Mouse (Mus musculus) mouse trophoblast stem cell (cell line): Measurements from ENCODE around the gene Lmcd1.
"Not testable (repeated sequence)": the region's sequence is repeated elsewhere in the genome, so short reads cannot be mapped to it uniquely, and the experiment has no call there.

Experiments used
- in situ Hi-C, 2 experiments: fragments of 300-500 bp; cut with MseI, MboI; formaldehyde crosslinking; loops; 2 replicates in 1 of 2; 3 replicates in 1 of 2; pipeline ENCODE4 v1.15.1; 2025

Gene Lmcd1

DNA sequence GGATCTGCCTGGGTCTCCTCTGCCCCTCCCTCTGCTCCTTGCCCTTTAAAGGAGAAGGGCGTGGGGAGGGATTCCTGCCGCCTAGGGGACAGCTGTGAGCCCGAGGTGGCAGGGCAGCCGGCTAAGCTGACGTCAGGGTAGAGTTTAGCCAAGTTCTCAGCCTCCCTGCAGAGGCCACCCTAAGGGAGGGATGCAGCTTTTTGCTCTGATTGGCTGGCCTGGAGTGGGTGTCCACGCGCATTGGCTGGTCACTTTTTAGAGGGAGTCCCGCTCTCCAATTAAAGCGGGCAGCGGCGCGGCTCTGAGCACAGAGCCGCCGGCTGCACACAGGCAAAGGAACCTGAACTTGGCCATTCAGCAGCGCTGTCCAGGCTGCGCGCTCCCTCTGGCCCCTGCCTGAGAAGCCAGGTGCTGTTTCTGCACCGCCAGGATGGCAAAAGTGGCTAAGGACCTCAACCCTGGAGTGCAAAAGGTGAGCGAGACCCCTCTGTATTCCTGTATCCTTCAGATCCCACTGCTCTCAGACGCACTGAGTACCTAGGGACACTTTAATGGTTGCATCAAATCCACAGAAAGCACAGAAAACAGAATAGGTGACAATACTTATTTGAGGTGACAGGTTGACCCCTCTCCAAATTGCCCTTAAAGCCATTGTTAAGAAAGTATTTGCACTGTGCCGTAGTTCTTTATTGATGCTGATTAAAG lies at the start of gene Lmcd1:
TSS of gene Lmcd1 (plus strand) at position 258 of the 705 bp plus-strand sequence.
- in situ Hi-C loops, result no loop called here

DNA sequence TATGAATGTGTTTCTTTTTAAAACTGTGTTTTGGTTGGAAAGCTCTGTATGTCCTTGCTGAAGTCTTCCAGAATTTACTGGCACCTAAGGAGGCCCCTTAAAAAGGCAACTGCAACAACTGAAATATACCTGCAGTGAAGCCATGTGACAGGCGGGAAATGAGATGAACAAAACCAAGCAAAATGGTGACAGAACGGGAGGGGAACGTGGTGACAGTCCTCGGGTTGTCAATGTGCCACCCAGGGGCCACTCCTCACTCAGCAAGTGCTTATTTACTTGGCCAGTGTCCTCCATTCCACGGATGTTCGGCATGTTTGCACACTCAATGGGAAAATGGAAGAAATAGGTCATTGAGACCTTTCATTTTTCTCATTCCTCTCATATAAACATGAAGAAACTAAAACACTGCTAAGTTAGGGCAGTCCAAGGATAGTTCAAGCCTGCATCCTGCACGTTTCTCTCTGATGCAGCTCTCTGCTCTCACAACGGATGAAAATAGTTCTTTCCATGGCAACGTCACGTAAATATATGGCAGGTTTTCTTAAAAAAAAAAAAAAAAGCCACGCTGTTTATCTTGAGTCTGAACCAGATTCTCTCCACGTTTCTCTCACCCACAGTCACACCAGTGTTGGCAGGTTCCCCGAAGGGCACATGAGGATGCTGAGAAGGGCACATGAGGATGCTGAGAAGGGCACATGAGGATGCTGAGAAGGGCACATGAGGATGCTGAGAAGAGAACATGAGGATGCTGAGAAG lies 49.5 kb upstream of the Lmcd1 start:
- in situ Hi-C loops, result loop anchor here in 1 of 2 experiments (25.0 kb wide), 1 partner anchor 263 kb away; the partner anchor contains the start of gene Oxtr

DNA sequence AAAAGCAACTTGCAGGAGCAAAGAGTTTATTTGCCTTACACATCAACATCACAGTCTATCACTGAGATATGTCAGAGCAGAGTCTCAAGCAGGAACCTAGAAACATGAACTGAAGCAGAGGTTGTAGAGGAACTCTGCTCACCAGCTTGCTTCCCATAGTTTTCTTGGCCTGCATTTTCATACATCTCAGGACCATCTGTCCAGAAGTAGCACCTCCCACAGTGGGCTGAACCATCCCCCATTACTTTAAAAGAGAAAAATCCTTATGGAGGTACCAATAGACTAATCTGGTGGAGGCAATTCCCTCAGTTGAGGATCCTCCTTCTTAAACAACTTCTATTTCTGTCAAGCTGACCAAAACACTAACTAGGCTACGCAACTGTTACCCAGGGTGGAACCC lies 36.8 kb upstream of the Lmcd1 start:
- in situ Hi-C loops, result no loop called here

DNA sequence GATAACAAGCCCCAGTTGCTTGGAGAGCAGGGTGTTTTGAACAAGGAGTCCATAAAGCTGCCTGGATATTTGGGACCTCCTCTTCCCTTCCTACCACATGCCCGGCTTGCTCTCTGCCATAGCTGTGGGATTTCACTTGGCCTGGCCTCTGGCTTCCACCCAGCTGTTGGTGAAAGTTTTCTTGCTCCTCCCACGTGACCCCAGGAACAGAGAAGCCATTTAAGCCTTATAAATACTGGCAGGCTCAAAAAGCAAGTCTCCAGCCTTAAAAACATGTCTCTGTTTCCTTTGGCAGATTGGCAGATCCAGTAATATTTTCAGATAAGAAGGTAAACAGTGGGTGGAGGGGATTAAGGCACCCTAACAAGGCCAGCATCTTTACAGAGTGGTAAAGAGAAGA lies 31.3 kb upstream of the Lmcd1 start:
- in situ Hi-C loops, result no loop called here

DNA sequence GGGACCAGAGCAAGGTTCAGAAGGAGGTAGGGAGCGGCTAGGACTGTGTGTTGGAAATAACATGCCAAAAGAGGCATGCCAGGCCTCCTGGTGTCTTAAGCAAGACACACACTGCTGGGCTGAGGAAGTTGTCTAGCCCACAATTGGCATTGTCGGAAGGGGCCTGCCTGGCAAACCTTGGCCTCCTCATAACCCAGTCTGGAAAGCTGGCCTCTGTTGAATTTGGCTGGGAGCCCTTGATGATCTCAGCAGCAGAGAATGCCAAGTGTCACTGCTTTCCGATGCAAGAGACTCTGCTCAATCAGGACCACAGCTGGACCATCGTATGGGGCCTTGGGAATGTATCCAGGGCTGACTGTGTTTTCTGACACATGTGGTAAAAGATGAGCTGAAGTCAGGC lies 27.9 kb upstream of the Lmcd1 start:
- in situ Hi-C loops, result no loop called here

DNA sequence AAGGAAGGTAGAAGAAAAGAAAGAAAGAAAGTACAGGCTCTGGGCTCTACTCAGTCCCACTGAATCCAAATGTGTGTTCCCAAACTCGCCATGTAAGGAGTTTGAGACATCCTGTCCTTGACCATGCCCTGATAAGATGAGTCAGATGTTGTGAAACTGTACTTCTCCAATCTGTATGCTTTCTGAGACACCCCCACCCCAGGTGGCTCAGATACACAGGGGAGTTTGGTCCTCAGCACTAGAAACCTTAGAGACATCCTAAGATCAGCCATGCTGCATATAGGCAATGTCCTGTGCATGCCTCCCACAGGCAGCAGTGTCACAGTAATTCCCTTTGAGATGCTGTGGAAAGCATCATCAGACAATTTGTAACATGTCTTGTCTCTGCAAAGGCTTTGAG lies 26.9 kb upstream of the Lmcd1 start:
- in situ Hi-C loops, result no loop called here

DNA sequence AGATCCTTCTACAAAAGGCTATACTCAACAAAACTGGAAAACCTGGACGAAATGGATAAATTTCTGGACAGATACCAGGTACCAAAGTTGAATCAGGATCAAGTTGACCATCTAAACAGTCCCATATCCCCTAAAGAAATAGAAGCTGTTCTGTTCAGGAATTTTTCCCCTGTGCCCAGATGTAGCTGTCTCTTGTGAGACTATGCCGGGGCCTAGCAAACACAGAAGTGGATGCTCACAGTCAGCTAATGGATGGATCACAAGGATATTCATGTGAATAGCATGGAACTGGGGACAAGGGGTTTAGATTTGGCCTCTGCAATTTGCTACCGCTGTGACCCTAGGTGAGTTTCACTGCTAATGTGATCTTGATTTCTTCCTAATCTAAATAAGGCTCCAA lies 19.6 kb upstream of the Lmcd1 start:
- in situ Hi-C loops, result not testable (repeated sequence)

DNA sequence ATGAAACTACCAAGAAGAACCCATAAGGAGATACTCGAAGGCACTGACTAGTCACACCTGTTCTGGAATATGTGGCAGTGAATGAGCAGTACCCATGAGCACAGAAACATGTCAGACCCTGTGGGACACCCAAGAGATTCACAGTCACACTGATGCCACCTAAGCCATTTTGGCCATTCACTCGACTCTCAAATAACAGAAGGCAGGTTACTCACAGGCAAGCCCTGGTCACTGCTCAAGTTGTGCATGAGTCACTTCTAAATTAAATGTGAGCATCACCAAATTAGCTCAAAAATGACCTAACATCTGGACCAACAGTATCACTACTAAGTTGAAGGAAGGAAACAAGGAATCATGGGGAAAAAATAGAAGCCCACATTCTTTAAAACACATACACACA lies 18.6 kb upstream of the Lmcd1 start:
- in situ Hi-C loops, result no loop called here

DNA sequence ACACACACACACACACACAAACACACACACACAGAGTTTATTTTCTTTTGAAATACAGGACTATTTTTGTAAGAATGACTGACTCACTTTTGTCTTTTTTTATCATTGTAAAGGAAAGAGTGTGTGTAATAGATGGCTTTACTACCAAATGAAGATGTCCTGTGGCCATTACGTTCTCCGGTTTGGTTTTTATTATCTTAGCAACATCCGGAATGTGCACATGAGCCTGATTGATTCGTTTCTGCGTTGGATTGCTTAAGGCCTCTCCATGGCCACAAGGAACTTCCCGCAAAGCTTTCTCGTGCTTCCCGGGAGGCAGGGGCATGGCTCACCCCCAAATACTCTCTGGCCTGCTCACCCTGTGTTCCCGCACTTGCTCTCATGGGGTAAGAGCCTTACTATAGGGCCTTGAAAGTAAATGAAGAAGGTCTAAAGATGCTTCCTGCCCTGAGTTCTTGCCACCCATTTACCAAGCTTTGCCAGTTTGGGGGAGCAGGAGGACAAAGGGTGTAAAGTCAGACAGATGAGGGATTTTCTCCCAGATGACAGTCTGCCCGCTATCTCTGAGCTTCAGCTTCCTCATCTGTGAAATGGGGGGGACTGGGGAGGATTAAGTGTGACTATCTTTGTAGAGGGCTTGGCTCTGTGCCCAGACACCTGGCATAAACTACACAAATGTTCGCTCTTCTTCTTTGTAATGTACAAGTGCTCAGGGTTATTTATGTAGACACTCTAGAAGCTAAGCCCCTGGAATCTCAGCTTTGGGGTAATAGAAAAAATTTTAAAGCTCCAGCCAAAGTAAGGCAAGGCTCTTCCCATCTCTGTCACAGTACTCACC lies 18.0 kb upstream of the Lmcd1 start:
- in situ Hi-C loops, result no loop called here

DNA sequence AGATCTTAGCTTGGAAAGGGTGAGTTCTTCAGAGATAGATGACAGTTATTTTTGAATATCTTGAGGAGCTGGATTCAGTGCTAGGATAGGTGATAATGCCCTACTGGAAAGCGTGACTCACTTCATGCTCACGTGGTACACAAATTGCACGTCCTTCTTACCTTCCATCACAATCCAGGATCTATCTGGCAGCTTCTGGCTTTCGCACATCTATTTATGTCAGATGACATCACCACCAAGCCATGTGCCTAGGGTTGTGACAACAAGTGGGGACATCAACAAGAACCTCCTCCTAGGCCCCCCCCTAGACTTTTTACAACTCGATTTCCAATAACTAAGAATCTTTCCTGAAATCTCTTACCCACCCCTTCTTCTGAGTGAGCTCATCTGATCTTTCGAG lies 17.0 kb upstream of the Lmcd1 start:
- in situ Hi-C loops, result no loop called here

DNA sequence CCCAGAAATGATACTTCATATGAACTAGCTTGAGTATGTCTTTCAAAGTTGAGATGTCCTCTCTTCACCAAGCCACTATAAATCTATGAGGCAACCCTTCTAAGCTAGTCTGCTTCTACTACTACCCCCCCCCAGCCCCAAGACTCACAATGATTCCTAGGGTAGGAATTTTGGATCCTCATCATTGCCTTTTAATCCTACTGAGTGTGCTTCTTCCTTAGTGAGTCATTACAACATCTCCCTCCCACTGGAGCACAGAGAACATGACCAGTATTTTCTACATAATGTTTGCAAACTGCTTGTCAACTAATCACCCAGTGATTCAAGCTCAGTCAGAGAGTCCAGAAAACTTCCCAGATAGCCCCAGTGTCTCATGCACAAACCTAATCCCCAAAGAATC lies 12.5 kb upstream of the Lmcd1 start:
- in situ Hi-C loops, result no loop called here

DNA sequence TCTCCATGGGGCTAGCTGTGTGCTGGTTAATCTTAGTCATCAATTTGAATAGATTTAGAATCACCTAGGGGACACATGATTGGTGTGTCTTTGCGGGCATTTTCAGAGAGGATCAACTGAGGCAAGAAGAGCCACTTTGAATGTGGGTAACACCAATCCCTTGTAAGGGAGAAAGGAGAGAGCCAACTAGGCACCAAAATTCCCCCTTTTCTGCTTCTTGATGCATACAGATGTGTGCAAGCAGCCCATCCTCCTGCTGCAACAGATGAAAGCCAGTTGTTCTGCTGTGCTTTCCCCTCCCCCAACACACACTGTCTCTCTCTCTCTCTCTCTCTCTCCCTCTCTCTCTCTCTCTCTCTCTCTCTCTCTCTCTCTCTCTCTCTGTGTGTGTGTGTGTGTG lies 9.2 kb upstream of the Lmcd1 start:
- in situ Hi-C loops, result no loop called here

DNA sequence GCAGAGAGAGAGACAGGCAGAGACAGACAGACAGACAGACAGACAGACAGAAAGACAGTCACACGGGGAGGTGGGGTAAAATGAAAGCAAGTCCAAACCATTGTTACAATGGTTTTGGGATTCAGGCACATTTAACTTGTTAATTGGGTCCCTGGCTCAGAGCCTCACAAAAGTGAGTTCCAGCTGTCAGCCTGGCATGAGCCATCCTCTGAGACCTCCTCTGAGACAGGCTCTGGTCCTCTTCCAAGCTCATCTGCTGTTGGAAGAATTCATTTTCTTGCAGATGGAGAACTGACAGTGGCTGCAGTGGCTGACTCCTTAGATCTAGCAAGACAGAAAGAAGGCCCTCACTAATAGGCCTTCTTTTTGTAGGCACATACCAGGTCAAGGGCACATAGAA lies 6.9 kb upstream of the Lmcd1 start:
- in situ Hi-C loops, result no loop called here

DNA sequence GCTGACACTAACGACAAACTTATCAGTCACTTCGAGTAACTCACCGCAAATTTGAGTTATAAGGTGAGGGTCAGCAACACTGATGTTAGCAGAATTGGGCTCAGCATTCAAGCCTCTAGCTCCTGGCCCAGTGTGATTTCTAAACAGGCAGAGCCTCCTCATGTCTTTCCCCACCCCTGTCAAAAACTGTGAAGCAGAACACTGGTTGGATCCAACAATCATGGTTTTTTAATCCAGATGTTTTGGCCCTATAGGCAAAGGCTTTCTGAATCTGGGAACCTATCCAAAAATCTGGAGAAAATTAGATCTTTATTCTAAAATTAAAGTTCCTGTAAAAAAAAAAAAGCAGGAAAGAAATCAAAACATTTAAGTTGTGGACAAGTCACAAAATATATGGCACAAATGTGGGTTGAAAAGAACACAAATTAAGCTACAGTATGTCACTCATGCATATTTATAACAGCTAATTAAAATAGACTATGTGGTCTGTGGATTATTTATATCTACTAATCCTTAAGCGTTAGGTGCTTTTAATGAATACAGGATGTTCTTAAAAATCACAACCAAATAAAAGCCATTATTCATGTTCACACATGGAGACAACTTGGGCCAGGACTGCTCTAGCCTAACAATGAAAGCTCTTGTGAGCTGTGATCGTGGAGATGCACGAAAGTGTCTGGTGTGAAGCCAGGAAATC lies 5.7 kb upstream of the Lmcd1 start:
- in situ Hi-C loops, result no loop called here

DNA sequence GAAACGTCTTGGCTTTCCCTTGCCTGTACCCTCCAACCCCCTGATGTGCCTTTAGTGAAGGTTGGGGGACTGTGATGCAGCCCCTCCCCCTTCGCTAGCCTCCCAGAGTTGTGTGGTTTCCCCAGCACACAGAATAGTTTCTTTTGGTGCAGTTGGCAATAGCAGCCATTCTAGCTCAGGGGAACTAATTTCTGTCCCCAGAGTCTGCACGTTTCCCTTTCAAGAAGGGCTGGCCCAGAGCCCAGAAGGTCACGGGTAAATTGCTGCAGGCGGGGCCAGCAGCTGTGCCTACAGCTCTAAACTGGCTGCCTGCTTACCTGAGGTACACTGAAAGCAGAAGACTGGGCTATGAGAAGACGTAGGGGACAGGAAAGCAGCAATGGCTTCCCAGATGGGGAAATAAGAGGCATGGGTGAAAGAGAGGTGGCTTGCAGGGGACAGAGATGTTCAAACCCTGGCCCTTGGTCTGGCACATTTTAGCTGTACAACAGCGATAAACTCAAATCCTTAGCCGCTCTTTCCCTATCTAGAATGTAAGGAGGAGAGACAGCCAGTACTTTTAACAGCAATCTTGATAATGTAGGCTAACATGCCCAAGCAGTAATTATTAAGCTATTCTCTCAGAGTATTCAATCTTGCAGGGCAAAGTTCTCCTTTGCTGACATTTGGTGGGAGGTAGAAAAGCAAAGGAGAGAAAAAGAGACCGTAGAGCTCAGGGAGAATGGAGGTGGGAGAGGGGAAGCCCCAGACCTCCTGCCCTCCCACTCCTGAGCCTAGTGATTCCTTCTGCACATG lies 900 bp downstream of the Lmcd1 start:
- in situ Hi-C loops, result no loop called here

DNA sequence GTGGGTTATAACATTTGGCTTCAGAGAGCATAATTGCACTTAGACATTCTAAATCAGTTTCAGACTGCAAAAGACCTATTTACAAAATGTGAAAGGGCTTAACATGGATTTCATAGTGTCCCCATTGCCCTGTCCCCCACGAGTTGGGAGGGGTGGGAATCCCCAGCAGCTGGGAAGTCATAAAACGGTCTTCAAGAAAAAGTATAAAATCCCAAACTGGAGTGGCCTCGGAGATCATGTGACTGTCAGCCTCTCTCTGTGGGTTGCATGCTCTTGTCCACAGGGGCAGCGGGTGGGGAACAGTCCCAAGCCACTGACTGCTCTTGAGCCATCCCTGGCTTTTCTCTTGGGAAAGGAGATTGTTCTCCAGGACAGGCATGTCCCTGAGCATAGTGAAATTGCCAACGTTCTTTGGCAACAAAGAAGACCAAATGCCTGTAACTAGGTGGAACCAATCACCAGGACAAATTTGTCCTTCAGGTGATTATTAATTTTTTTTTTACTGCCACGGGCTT lies 2.2 kb downstream of the Lmcd1 start:
- in situ Hi-C loops, result no loop called here

DNA sequence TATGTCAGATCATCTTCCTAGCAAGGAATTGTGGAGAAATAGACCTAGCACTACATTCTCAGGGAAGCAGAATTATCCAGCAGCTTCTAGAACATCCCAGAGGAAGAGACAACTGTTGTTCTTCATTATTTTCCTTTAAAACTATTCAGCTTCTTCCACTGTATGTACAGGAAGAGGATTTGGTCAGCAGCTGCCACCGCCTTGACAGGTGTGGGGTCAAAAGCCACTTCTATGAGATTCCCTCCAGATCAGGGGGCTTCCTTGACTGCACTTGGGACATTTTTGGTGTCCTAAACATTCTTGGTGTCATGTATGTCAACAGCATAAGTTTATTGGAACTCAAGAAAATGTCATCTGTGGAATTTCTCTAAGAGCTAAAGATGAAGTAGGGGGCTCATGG lies 5.2 kb downstream of the Lmcd1 start:
- in situ Hi-C loops, result no loop called here

DNA sequence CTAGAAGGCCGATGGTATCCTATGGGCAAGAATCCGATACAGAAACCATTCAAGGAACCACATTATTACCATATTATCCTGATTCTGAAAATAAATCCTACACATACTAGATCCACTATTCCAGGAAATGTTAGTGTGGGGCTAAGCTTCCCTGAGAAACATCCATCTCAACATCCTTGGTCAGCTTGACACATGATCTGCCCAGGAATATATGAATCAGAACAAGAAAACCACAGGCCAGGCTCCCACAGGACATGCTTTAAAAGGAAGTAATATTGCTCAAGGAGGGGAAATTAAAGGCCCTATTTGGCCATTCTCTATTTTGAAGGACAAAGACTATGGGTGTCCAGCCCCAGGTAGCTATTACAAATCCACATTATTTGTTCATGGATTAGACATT lies 6.6 kb downstream of the Lmcd1 start:
- in situ Hi-C loops, result no loop called here

DNA sequence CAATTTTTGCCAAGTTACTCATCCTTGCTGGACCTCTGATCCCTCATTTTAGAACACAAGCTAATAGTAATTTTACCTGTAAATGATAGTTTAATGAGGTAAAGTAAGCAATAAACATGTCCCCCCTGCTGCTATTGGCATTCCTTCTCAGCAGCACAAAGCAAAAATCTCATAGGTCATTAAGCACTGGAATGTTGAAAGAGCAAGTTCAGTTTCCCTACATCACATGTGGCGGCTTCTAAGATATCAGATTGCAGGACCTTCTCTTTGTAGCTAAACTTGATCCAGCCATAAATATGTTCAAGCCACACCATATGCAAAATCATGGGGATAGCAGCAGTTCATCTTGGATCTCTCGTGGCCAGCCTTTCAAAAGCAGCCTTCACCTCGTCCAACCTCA lies 7.4 kb downstream of the Lmcd1 start:
- in situ Hi-C loops, result no loop called here

DNA sequence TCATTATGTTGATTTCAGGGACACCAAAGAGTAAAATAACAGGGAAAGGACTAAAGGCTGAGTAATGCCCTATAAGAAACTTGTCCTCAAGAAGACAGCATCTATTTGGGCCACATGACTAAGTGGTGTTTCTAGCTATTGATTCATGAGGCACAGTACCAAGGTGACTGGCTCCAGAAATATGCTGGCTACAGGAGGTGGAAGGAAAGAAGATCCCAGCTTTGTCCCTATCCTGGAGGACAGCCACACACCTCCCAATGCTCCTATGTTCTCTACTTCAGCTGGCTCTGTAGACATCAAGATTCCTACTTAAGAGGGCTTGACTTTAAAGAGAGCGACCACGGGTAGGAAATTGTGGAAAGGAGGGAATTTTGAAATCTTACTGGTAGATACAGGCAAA lies 8.4 kb downstream of the Lmcd1 start:
- in situ Hi-C loops, result no loop called here

DNA sequence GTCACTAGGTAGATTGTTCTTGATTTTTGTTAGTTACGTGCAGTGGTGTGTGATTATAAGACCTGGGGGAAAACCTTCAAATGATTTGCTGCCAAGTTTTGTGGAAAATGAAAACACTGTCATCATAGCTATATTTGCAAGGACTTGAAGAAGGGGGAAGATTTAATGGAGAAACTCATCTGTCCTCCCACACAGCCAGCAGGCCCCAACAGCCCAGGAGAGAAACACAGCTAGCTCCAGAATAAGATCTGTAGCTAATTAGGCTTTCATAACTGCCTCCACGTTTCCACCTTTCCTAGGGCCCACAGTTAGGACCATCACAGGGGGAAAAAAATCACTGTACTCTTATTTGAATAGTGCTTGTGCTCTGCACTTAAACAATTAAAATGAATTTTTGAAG lies 10.5 kb downstream of the Lmcd1 start:
- in situ Hi-C loops, result no loop called here
